ENCODE assay signal across 12 mouse cellular contexts in the genomic region with DNA sequence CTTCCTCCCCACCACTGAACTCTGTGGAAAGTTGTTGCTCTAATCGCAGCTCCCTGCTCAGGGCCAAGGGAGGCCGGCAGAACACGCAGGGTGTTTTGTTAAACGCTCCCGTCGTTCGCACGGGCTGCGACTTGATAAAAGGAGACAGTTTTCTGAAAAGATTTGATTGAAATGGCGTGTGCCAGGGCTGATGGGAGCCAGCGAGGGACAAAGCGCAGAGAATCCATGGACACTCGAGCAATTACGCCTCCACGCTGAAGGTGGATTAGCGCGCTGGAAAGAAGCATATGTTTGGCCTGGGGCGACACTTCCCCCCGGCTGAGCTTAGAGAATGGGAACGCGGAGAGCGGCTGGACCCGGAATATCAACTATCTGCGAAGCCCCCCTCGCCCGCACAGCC. TPM values are rescaled to one million over a fixed set of nuclear protein-coding genes. Genes with fewer than 3 reads are reported as not detected.
DNase-seq lines count a peak whose midpoint lies in the region; ATAC-seq lines count a peak whose summit lies in the region.
"Had no signal": no experiment of that assay in that cellular context is flagged by ENCODE, and none has a peak within 500 bp of the region (broad histone marks: within the 10 kb centered on the region; RNA-seq: fewer than 3 reads in every experiment).

No protein-coding gene starts in this region.

- H3K4me1 ChIP-seq in forebrain, embryonic 15.5 days = peaks cover 28% of the 10 kb centered on the region
- peaks cover 30% of the 10 kb centered on the region for H3K4me1 ChIP-seq in midbrain, embryonic 10.5 days

- intact Hi-C loops in left cerebral cortex, postnatal 4 days (cut with DNase I) = no loop called here
- intact Hi-C loops in left cerebral cortex, postnatal 14 days (cut with DNase I) = loop anchor here (10.0 kb wide), 1 partner anchor 884 kb away; no protein-coding TSS in a partner anchor
- intact Hi-C loops in left cerebral cortex, postnatal 10 days (cut with DNase I) = no loop called here

- H3K36me3 ChIP-seq in forebrain, embryonic 15.5 days = no peaks in the 10 kb centered on the region
- no peaks in the 10 kb centered on the region for H3K36me3 ChIP-seq in midbrain, embryonic 10.5 days

- peaks cover 92% of the 10 kb centered on the region for H3K27me3 ChIP-seq in forebrain, embryonic 15.5 days
- peaks cover 100% of the 10 kb centered on the region for H3K27me3 ChIP-seq in midbrain, embryonic 10.5 days (ENCODE audit: low read depth, poor library complexity, severe bottlenecking)

- no peaks in the 10 kb centered on the region for H3K9me3 ChIP-seq in forebrain, embryonic 15.5 days
- no peaks in the 10 kb centered on the region for H3K9me3 ChIP-seq in midbrain, embryonic 10.5 days (replicated peaks)

- H3K9ac ChIP-seq in forebrain, embryonic 15.5 days (replicated peaks) = no peak overlapping the region

- H3K4me3 ChIP-seq in forebrain, embryonic 15.5 days = 0 out of 2 replicates have a peak overlapping the region, but pooled peaks have one; percentile 2
- peak overlapping the region; percentile 29 for H3K4me3 ChIP-seq in midbrain, embryonic 10.5 days

- WGBS in forebrain, embryonic 15.5 days = under 1% methylated on average over 26 of the region's 26 CpGs
- 0% methylated on average over 26 of the region's 26 CpGs for WGBS in midbrain, embryonic 10.5 days

- ATAC-seq in forebrain, embryonic 15.5 days (replicated peaks) = peak; percentile 57
- no peak for ATAC-seq in cerebellum, adult (ENCODE audit: insufficient number of reproducible peaks, low FRiP score, low TSS enrichment)

- H3K4me2 ChIP-seq in forebrain, embryonic 15.5 days (replicated peaks) = peak overlapping the region; percentile 22; the same call in 1 of the 2 replicates

- DNase-seq in left cerebral cortex, postnatal 4 days = peak; percentile 64
- no peak for DNase-seq in left cerebral cortex, postnatal 14 days (ENCODE audit: low spot score in 2 of 2)
- peak; percentile 56 for DNase-seq in midbrain, embryonic 10.5 days (ENCODE audit: low spot score)
- DNase-seq in adipocyte (ENCODE audit: low spot score) = no peak
- no peak for DNase-seq in left cerebral cortex, postnatal 10 days (ENCODE audit: extremely low spot score in 1 of 2, low spot score in 2 of 2)
- no peak for DNase-seq in left cerebral cortex, adult 18-20 months (ENCODE audit: low spot score in 2 of 2)
- DNase-seq: heart, postnatal 10 days; kidney, postnatal 4 days had no signal

- no peak overlapping the region for H3K27ac ChIP-seq in forebrain, embryonic 15.5 days (replicated peaks)
- 0 out of 2 replicates have a peak overlapping the region, but pooled peaks have one; percentile 13 for H3K27ac ChIP-seq in midbrain, embryonic 10.5 days (replicated peaks)

RNA-seq across cellular contexts. Expression of gene Tfap2a, which starts 29.3 kb away (rescaled TPM):
- under 1 TPM; 0.32 to 0.66 TPM for total RNA-seq in left cerebral cortex, postnatal 4 days (2021)
- total RNA-seq in left cerebral cortex, postnatal 14 days (2021) = under 1 TPM; 0.44 TPM
- 0.32 and 0.33 TPM in 2 replicates for polyA plus RNA-seq in forebrain, embryonic 15.5 days (2015; fragmentation: Nextera tagmentation; extraction: Ambion mirVana)
- polyA plus RNA-seq in midbrain, embryonic 10.5 days (2016; fragmentation: Nextera tagmentation; extraction: Ambion mirVana) = 2.3 and 2.5 TPM in 2 replicates
- under 1 TPM; 0.49 to 0.51 TPM for total RNA-seq in left cerebral cortex, postnatal 10 days (2021)
- under 1 TPM; 0.67 to 0.87 TPM for total RNA-seq in left cerebral cortex, adult 18-20 months (2021)
- total RNA-seq: MEL had no signal
- polyA plus RNA-seq: liver, embryonic 16.5 days had no signal

Comparison
In these comparisons a context has a peak if more than half of its experiments do, and no peak if none do; other contexts are left out.
1. DNase-seq: peak in left cerebral cortex, postnatal 4 days (single experiment) and midbrain, embryonic 10.5 days (single experiment); none in left cerebral cortex, postnatal 14 days (0 of 2), adipocyte (single experiment), left cerebral cortex, postnatal 10 days (0 of 2) and left cerebral cortex, adult 18-20 months (0 of 2).